Mouse (Mus musculus): ENCODE data around the gene Fanci. TPM values are rescaled to one million over a fixed set of nuclear protein-coding genes. Genes with fewer than 3 reads are reported as not detected.

Fanci gene
- polyA plus RNA-seq, 1 experiment from 2014 or later = 9.1 TPM

- peak; percentile 95 for ATAC-seq (ENCODE audit: insufficient number of reproducible peaks, insufficient read depth, low FRiP score, low TSS enrichment, low read depth)
Measured at GRCm38 (mm10) chr7:79466053-79466901, 74.5 kb downstream of the Fanci start, which contains the start of gene Polg. Gene Polg, minus strand, starts transcription at chr7:79466362.

DNA sequence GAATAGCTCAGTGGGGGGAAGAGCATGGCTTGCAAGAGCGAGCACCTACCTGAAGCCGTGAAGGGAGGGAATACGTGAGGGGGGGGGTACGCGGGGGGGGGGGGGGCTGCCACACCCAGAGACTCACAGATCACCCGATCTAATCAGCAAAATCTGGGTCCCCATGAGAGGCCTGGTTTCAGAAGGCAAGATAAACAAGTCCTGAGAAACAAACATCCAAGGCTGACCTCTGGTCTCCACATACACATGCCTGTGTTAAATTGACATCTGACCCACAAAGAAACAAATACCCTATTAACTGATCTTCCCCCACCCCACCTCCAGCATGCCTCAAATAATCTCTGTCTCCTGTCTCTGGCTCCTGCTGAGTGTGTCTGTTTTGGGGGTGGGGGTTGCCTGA is 76.2 kb downstream of the Fanci start:
- Histone ChIP-seq H3K4me1 (peaks cover 26% of the 10 kb centered on the region), H3K36me3 (peaks cover 10% of the 10 kb centered on the region; the same call in 1 of the 2 replicates), H3K4me3 (peak overlapping the region; percentile 86), H3K9ac (peak overlapping the region; percentile 54), H3K27ac (no peak overlapping the region), H3K27me3 (peaks cover 14% of the 10 kb centered on the region), H3K4me2 (peak overlapping the region; percentile 87), H3K9me3 (0 out of 2 replicates have a peak, but pooled peaks cover 3% of the 10 kb centered on the region)
- ATAC-seq (ENCODE audit: insufficient number of reproducible peaks, insufficient read depth, low FRiP score, low TSS enrichment, low read depth) = no peak
- WGBS = 0% methylated on average over 3 of the region's 6 CpGs

More at GRCm38 (mm10) chr7:79466053-79466901, 74.5 kb downstream of the Fanci start, which contains the start of gene Polg:
- Histone ChIP-seq H3K4me3 (peak within 1 kb of the TSS; percentile 86), H3K9ac (peak within 1 kb of the TSS; percentile 91), H3K27ac (peak within 1 kb of the TSS; percentile 82), H3K27me3 (peaks cover 14% of the 10 kb centered on the region), H3K36me3 (peaks cover 23% of the 10 kb centered on the region), H3K4me1 (peaks cover 26% of the 10 kb centered on the region), H3K4me2 (peak within 1 kb of the TSS; percentile 87), H3K9me3 (no peaks in the 10 kb centered on the region)
- under 1% methylated on average over 76 of the region's 76 CpGs for WGBS

DNA sequence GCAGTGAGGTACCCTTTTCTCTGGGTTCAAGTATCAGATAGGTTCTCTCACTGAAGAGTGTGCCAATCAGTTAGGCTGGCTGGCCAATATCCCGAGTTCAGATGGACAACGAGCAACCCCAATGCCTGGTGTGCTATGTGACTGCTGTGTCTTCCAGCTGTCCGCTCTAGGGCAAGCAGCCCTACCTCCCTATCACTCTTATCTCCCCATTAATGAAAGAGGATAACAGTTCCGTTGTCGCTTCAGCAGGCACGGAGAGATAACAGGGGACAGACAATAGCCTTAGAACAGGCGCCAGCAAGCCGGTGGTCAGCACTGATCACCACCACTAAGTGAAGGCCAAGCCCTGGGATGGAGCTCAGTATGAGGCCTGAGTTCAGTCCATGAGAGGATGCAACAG is 77.3 kb downstream of the Fanci start:
- Histone ChIP-seq H3K9me3 (0 out of 2 replicates have a peak, but pooled peaks cover 3% of the 10 kb centered on the region), H3K9ac (no peak overlapping the region), H3K27ac (no peak overlapping the region), H3K27me3 (peaks cover 14% of the 10 kb centered on the region), H3K4me3 (no peak overlapping the region), H3K36me3 (peaks cover 4% of the 10 kb centered on the region; the same call in 1 of the 2 replicates), H3K4me1 (peaks cover 24% of the 10 kb centered on the region), H3K4me2 (no peak overlapping the region)
- WGBS = 48% methylated on average over 8 of the region's 8 CpGs
- ATAC-seq (ENCODE audit: insufficient number of reproducible peaks, insufficient read depth, low FRiP score, low TSS enrichment, low read depth) = no peak

GRCm38 (mm10) chr7:79469766-79470165 is 78.0 kb downstream of the Fanci start:
- peaks cover 9% of the 10 kb centered on the region; the same call in 1 of the 2 replicates for H3K27me3 ChIP-seq
- WGBS = 71% methylated on average over 5 of the region's 5 CpGs
- H3K9ac ChIP-seq = no peak overlapping the region
- H3K36me3 ChIP-seq = no peaks in the 10 kb centered on the region
- no peak overlapping the region for H3K4me3 ChIP-seq
- H3K9me3 ChIP-seq = 0 out of 2 replicates have a peak, but pooled peaks cover 3% of the 10 kb centered on the region
- no peak for ATAC-seq (ENCODE audit: insufficient number of reproducible peaks, insufficient read depth, low FRiP score, low TSS enrichment, low read depth)
- no peak overlapping the region for H3K27ac ChIP-seq
- H3K4me2 ChIP-seq = no peak overlapping the region
- peaks cover 17% of the 10 kb centered on the region for H3K4me1 ChIP-seq

DNA sequence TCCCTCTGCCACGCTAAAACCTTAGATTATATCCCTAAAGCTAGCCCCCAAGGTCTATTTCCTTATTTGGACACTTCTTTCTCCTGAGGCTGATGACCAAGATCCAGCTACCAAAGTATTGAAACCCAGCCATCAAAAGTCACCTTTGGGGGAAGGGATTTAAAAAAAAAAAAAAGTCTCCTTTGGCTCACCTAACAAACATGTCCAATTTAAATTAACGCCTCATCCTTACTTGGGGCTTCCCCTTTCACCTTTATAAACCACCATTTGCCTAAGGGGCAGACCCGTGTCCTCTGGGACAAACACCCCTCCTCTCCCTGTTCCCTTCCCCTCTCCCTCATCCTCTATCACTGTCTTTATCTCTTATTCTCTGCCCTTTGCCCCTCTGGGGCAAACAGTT is 79.0 kb downstream of the Fanci start:
- 55% methylated on average over 3 of the region's 3 CpGs for WGBS
- H3K9me3 ChIP-seq = 0 out of 2 replicates have a peak, but pooled peaks cover 3% of the 10 kb centered on the region
- peaks cover 9% of the 10 kb centered on the region; the same call in 1 of the 2 replicates for H3K27me3 ChIP-seq
- ATAC-seq (ENCODE audit: insufficient number of reproducible peaks, insufficient read depth, low FRiP score, low TSS enrichment, low read depth) = no peak
- H3K36me3 ChIP-seq = no peaks in the 10 kb centered on the region
- H3K9ac ChIP-seq = no peak overlapping the region
- no peak overlapping the region for H3K4me3 ChIP-seq
- H3K4me2 ChIP-seq = no peak overlapping the region
- peaks cover 11% of the 10 kb centered on the region; the same call in 1 of the 2 replicates for H3K4me1 ChIP-seq
- H3K27ac ChIP-seq = no peak overlapping the region

DNA sequence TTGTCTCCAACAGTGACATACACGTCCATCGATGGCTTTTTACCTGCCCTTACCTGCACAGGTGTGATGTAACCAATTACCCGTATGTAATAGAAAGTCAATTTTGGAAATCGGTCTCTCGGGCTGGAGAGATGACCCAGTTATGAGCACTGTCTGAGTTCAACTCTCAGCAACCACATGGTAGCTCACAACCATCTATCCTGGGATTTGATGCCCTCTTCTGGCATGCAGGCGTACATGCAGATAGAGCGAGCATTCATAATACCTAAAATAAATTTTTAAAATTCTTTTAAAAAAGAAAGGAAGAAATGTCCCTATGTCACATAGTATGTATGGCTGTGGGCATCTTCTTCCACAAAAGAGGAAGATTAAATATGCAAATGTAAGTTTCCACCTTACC is 79.7 kb downstream of the Fanci start:
- ATAC-seq (ENCODE audit: insufficient number of reproducible peaks, insufficient read depth, low FRiP score, low TSS enrichment, low read depth) = no peak
- no peak overlapping the region for H3K27ac ChIP-seq
- H3K4me2 ChIP-seq = no peak overlapping the region
- peaks cover 11% of the 10 kb centered on the region; the same call in 1 of the 2 replicates for H3K4me1 ChIP-seq
- no peaks in the 10 kb centered on the region for H3K36me3 ChIP-seq
- 68% methylated on average over 7 of the region's 7 CpGs for WGBS
- H3K9me3 ChIP-seq = 0 out of 2 replicates have a peak, but pooled peaks cover 3% of the 10 kb centered on the region
- H3K4me3 ChIP-seq = no peak overlapping the region
- H3K27me3 ChIP-seq = peaks cover 9% of the 10 kb centered on the region; the same call in 1 of the 2 replicates
- no peak overlapping the region for H3K9ac ChIP-seq

DNA sequence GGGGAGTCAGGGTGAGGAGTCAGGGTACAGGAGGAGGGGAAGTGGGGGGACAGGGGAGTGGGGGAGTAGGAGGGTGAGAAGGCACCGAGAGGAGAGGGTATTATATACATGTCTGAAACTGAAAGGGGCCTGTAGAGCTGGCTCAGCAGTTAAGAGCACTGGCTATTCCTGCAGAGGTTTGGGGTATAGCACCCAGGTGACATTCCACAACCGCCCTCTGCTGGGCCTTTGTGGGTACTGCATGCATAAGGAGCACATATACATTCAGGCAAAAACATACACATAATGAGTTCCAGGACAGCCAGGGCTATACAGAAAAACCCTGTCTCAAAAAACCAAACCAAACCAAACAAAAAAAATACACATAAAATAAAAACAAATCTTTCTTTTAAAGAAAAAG is 81.1 kb downstream of the Fanci start:
- no peak for ATAC-seq (ENCODE audit: insufficient number of reproducible peaks, insufficient read depth, low FRiP score, low TSS enrichment, low read depth)
- Histone ChIP-seq H3K27me3 (peaks cover 9% of the 10 kb centered on the region), H3K4me1 (0 out of 2 replicates have a peak, but pooled peaks cover under 1% of the 10 kb centered on the region), H3K9me3 (0 out of 2 replicates have a peak, but pooled peaks cover 3% of the 10 kb centered on the region), H3K9ac (no peak overlapping the region), H3K27ac (no peak overlapping the region), H3K4me2 (no peak overlapping the region), H3K4me3 (no peak overlapping the region), H3K36me3 (no peaks in the 10 kb centered on the region)
- WGBS = 50% methylated on average over 2 of the region's 2 CpGs

GRCm38 (mm10) chr7:79473496-79474194 is 81.9 kb downstream of the Fanci start:
- Histone ChIP-seq H3K9me3 (0 out of 2 replicates have a peak, but pooled peaks cover 3% of the 10 kb centered on the region), H3K9ac (no peak overlapping the region), H3K27me3 (peaks cover 6% of the 10 kb centered on the region), H3K4me2 (no peak overlapping the region), H3K36me3 (no peaks in the 10 kb centered on the region), H3K4me3 (no peak overlapping the region), H3K4me1 (no peaks in the 10 kb centered on the region), H3K27ac (no peak overlapping the region)
- WGBS = 86% methylated on average over 9 of the region's 9 CpGs
- no peak for ATAC-seq (ENCODE audit: insufficient number of reproducible peaks, insufficient read depth, low FRiP score, low TSS enrichment, low read depth)

DNA sequence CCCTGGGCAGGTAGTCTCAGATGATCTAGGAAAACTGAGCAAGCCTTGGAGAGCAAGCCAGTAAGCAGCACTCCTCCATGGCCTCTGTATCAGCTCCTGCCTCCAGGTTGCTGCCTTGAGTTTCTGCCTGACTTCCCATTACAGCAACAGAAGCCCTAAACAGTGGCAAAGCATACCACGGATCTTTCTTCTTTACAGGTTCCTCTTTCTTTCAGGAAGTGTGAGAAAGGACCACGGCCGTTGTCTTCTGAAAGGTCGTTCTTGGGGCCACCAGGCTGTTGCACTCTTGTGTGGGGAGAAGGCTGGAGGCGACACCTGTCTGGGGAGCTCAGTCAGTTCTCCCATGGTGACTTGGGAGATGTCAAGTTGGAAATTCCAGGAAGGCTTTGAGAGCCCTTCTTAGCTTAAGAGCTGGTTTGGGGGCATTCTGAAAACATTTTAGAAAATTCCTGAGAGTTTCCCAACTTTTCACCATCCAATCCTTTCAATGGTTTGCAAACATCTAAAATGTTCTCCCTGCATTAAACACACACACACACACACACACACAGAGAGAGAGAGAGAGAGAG is 83.2 kb downstream of the Fanci start:
- Histone ChIP-seq H3K9ac (no peak overlapping the region), H3K4me1 (no peaks in the 10 kb centered on the region), H3K4me2 (no peak overlapping the region), H3K9me3 (0 out of 2 replicates have a peak, but pooled peaks cover 3% of the 10 kb centered on the region), H3K4me3 (no peak overlapping the region), H3K36me3 (no peaks in the 10 kb centered on the region), H3K27me3 (no peaks in the 10 kb centered on the region; the same call in none of the 2 replicates), H3K27ac (no peak overlapping the region)
- no peak for ATAC-seq (ENCODE audit: insufficient number of reproducible peaks, insufficient read depth, low FRiP score, low TSS enrichment, low read depth)
- WGBS = 79% methylated on average over 5 of the region's 5 CpGs

GRCm38 (mm10) chr7:79486528-79486927 is 94.8 kb downstream of the Fanci start:
- Histone ChIP-seq H3K4me1 (no peaks in the 10 kb centered on the region), H3K4me2 (no peak overlapping the region), H3K4me3 (no peak overlapping the region), H3K27ac (no peak overlapping the region), H3K27me3 (peaks cover 17% of the 10 kb centered on the region), H3K9me3 (no peaks in the 10 kb centered on the region), H3K36me3 (no peaks in the 10 kb centered on the region), H3K9ac (no peak overlapping the region)
- ATAC-seq (ENCODE audit: insufficient number of reproducible peaks, insufficient read depth, low FRiP score, low TSS enrichment, low read depth) = no peak
- WGBS = 58% methylated on average over 10 of the region's 10 CpGs

DNA sequence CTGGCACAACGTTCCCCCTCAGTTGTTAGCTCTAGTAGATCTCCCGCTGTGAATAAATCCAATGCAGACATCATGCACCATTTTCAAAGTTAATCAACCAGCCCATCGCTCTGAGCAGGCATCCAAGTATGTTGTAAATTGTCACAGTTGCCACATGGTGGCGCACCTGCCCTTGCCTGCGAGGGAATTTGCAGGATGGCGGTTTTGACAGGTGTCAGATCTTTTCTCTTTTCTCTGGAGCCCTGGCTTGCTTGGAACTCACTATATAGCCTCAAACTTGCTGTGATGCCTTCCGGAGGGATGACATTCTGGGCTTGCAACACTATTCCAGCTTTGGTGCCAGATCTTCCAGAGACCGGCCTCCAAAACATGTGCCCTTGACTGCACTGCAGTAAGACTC is 102.2 kb downstream of the Fanci start:
- WGBS = 5% methylated on average over 8 of the region's 8 CpGs
- Histone ChIP-seq H3K36me3 (no peaks in the 10 kb centered on the region), H3K27ac (no peak overlapping the region), H3K4me2 (no peak overlapping the region), H3K9ac (no peak overlapping the region), H3K4me3 (no peak overlapping the region), H3K9me3 (no peaks in the 10 kb centered on the region), H3K4me1 (0 out of 2 replicates have a peak, but pooled peaks cover 1% of the 10 kb centered on the region), H3K27me3 (peaks cover 62% of the 10 kb centered on the region)
- no peak for ATAC-seq (ENCODE audit: insufficient number of reproducible peaks, insufficient read depth, low FRiP score, low TSS enrichment, low read depth)

All from embryonic facial prominence, embryonic 13.5 days (tissue).